9 mouse cellular contexts compared by ENCODE assay signal in genomic region chr14:76948948-76949347, GRCm38 (mm10).
A peak's percentile ranks its signal among the peaks of the same experiment; 100 is the strongest.
DNase-seq lines count a peak whose midpoint lies in the region; ATAC-seq and TF ChIP-seq lines count a peak whose summit lies in the region.
"Had no signal": no experiment of that assay in that cellular context is flagged by ENCODE, and none has a peak within 500 bp of the region (broad histone marks: within the 10 kb centered on the region; RNA-seq: fewer than 3 reads in every experiment).

No protein-coding gene starts in this region.

- TF ChIP-seq POLR2A in thymus, adult 2 months (IDR thresholded peaks at IDR 0.05; ENCODE audit: control insufficient read depth, extremely low read depth, insufficient read depth, low read length, poor library complexity) = no peak

- no peak for ATAC-seq in heart, embryonic 11.5 days (replicated peaks; ENCODE audit: insufficient number of reproducible peaks, low FRiP score, low TSS enrichment)
- ATAC-seq in lung, embryonic 15.5 days (ENCODE audit: borderline replicate concordance, extremely low read depth, low FRiP score, low TSS enrichment) = peak; percentile 70
- no peak for ATAC-seq in activated CD4-positive, CD25-positive, alpha-beta regulatory T cell, adult 4 months

- H3K4me3 ChIP-seq in heart, embryonic 11.5 days (ENCODE audit: low read depth, low read length) = no peak overlapping the region
- H3K4me3 ChIP-seq in lung, embryonic 15.5 days = no peak overlapping the region
- no peak overlapping the region for H3K4me3 ChIP-seq in thymus, adult 2 months (ENCODE audit: control insufficient read depth, insufficient read depth, low read length)
- H3K4me3 ChIP-seq: liver, embryonic 13.5 days had no signal

- no peaks in the 10 kb centered on the region for H3K36me3 ChIP-seq in heart, embryonic 11.5 days (ENCODE audit: control insufficient read depth, insufficient read depth, low read length)
- no peaks in the 10 kb centered on the region for H3K36me3 ChIP-seq in lung, embryonic 15.5 days
- no peaks in the 10 kb centered on the region for H3K36me3 ChIP-seq in thymus, adult 2 months (ENCODE audit: control insufficient read depth, insufficient read depth, low read length)
- H3K36me3 ChIP-seq: liver, embryonic 13.5 days had no signal

- WGBS in heart, embryonic 11.5 days (ENCODE audit: insufficient replicate concordance) = 52% methylated on average over 3 of the region's 3 CpGs
- 24% methylated on average over 3 of the region's 3 CpGs for WGBS in lung, embryonic 15.5 days
- WGBS in thymus, adult 2 months = 91% methylated on average over 3 of the region's 3 CpGs

- no peaks in the 10 kb centered on the region for H3K9me3 ChIP-seq in heart, embryonic 11.5 days (replicated peaks; ENCODE audit: control insufficient read depth, low read length)
- no peaks in the 10 kb centered on the region for H3K9me3 ChIP-seq in lung, embryonic 15.5 days
- H3K9me3 ChIP-seq: liver, embryonic 13.5 days had no signal

- no peak overlapping the region for H3K27ac ChIP-seq in heart, embryonic 11.5 days (ENCODE audit: low read depth, low read length)
- peak overlapping the region; percentile 61 for H3K27ac ChIP-seq in lung, embryonic 15.5 days
- H3K27ac ChIP-seq in thymus, adult 2 months (ENCODE audit: control insufficient read depth, insufficient read depth, low read length) = no peak overlapping the region
- H3K27ac ChIP-seq: liver, embryonic 13.5 days had no signal

- TF ChIP-seq CTCF in thymus, adult 2 months (IDR thresholded peaks at IDR 0.05; ENCODE audit: borderline replicate concordance, control insufficient read depth, extremely low read depth, insufficient read depth, low read length, poor library complexity) = no peak

- peaks cover 13% of the 10 kb centered on the region for H3K4me1 ChIP-seq in heart, embryonic 11.5 days (ENCODE audit: control insufficient read depth, insufficient read depth, low read length)
- peaks cover 39% of the 10 kb centered on the region for H3K4me1 ChIP-seq in lung, embryonic 15.5 days
- no peaks in the 10 kb centered on the region for H3K4me1 ChIP-seq in thymus, adult 2 months (replicated peaks; ENCODE audit: control insufficient read depth, insufficient read depth, low read length)
- H3K4me1 ChIP-seq: liver, embryonic 13.5 days had no signal

- H3K27me3 ChIP-seq in heart, embryonic 11.5 days (ENCODE audit: control insufficient read depth, insufficient read depth, low read length) = no peaks in the 10 kb centered on the region
- no peaks in the 10 kb centered on the region for H3K27me3 ChIP-seq in lung, embryonic 15.5 days
- no peaks in the 10 kb centered on the region for H3K27me3 ChIP-seq in thymus, adult 2 months (ENCODE audit: control insufficient read depth, insufficient read depth, low read length)
- H3K27me3 ChIP-seq: liver, embryonic 13.5 days had no signal

- DNase-seq in heart, adult 18-20 months = peak; percentile 74 to 82
- DNase-seq in cerebellum, adult 8-10 months = peak; percentile 27
- peak; percentile 35 for DNase-seq in heart, postnatal 4 days
- DNase-seq in spleen, adult 18-20 months = no peak
- DNase-seq in thymus, adult 2 months = no peak
- DNase-seq: liver, embryonic 13.5 days had no signal

- H3K4me2 ChIP-seq in heart, embryonic 11.5 days = no peak overlapping the region
- no peak overlapping the region for H3K4me2 ChIP-seq in lung, embryonic 15.5 days
- H3K4me2 ChIP-seq: liver, embryonic 13.5 days had no signal

- no peak overlapping the region for H3K9ac ChIP-seq in heart, embryonic 11.5 days (ENCODE audit: low read depth, low read length)
- H3K9ac ChIP-seq in lung, embryonic 15.5 days = no peak overlapping the region
- H3K9ac ChIP-seq: liver, embryonic 13.5 days had no signal

Comparison
In these comparisons a context has a peak if more than half of its experiments do, and no peak if none do; other contexts are left out.
1. DNase-seq: peak in heart, adult 18-20 months (2 of 2), cerebellum, adult 8-10 months (single experiment) and heart, postnatal 4 days (single experiment); none in spleen, adult 18-20 months (0 of 2) and thymus, adult 2 months (single experiment).